In the genomic region with DNA sequence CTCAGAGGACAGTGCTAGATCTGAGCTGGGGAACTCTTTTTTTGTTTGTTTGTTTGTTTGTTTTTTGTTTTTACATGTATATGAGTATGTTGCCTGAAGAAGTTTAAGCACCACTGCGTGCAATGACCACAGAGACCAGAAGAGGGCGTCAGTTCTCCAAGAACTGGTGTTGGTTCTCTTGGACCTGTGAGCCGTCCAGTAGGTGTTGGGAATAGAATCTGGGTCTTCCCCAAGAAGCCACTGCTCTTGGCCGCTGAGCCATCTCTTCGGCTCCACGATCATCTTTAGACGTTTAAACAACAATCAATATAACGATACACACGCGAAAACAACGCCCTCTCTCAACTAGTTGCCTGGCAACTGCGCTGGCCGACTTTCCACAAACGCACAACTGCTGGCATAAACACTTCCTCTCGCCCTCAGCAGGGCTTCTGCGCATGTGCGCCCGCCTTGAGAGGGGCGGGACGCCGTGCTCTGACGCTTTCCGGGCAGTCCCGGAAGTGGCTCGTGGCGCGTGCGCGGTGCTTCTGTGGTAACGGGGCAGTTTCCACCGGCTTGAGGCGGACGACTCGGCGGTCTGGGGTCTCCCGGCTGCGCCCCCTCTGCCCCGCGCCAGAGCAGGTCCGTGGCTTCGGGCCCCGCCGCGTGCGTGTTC, we compare ENCODE assay signal across 8 mouse cellular contexts. TPM values are rescaled to one million over a fixed set of nuclear protein-coding genes. Genes with fewer than 3 reads are reported as not detected.
A peak's percentile ranks its signal among the peaks of the same experiment; 100 is the strongest.
DNase-seq lines count a peak whose midpoint lies in the region; ATAC-seq and TF ChIP-seq lines count a peak whose summit lies in the region.

Rae1 (plus strand) TSS at position 488 of the 655 bp plus-strand sequence.

- H3K4me1 ChIP-seq in ES-Bruce4 (ENCODE audit: control insufficient read depth, insufficient read depth, low read length): no peaks in the 10 kb centered on the region
- H3K4me1 ChIP-seq in forebrain, embryonic 14.5 days (ENCODE audit: control insufficient read depth, insufficient read depth, low read length): peaks cover 7% of the 10 kb centered on the region
- H3K4me1 ChIP-seq in neural tube, embryonic 15.5 days: peaks cover 19% of the 10 kb centered on the region

- peak; percentile 70 for TF ChIP-seq CTCF in ES-Bruce4 (IDR thresholded peaks at IDR 0.05; ENCODE audit: low read depth, low read length)

- peak within 1 kb of the TSS; percentile 87 for H3K4me2 ChIP-seq in forebrain, embryonic 14.5 days (ENCODE audit: low read length)
- H3K4me2 ChIP-seq in neural tube, embryonic 15.5 days: peak within 1 kb of the TSS; percentile 92

- no peak within 1 kb of the TSS for H3K27ac ChIP-seq in ES-Bruce4 (ENCODE audit: insufficient read depth, low read length)
- H3K27ac ChIP-seq in forebrain, embryonic 14.5 days (ENCODE audit: low read depth, low read length): peak within 1 kb of the TSS; percentile 86
- peak within 1 kb of the TSS; percentile 84 for H3K27ac ChIP-seq in neural tube, embryonic 15.5 days (replicated peaks)

- WGBS in forebrain, embryonic 14.5 days: under 1% methylated on average over 43 of the region's 45 CpGs
- under 1% methylated on average over 44 of the region's 45 CpGs for WGBS in neural tube, embryonic 15.5 days

- no peak for TF ChIP-seq POLR2A in ES-Bruce4 (IDR thresholded peaks at IDR 0.05; ENCODE audit: insufficient read depth, low read length)

- H3K4me3 ChIP-seq in ES-Bruce4 (ENCODE audit: low read depth, low read length): peak within 1 kb of the TSS; percentile 95
- peak within 1 kb of the TSS; percentile 97 for H3K4me3 ChIP-seq in forebrain, embryonic 14.5 days (ENCODE audit: low read depth, low read length)
- H3K4me3 ChIP-seq in neural tube, embryonic 15.5 days (replicated peaks): peak within 1 kb of the TSS; percentile 76

- ATAC-seq in cerebellum, adult (ENCODE audit: insufficient number of reproducible peaks, low FRiP score, low TSS enrichment): peak; percentile 93
- peak; percentile 95 for ATAC-seq in forebrain, embryonic 14.5 days
- peak; percentile 97 for ATAC-seq in neural tube, embryonic 15.5 days (ENCODE audit: low FRiP score)

- intact Hi-C loops in heart, postnatal 14 days (cut with DNase I): loop anchor here (2.0 to 10.0 kb wide), 7 partner anchors 19 to 1345 kb away; partner anchors contain the start of genes Aurka, Cstf1 and Gm20721

- H3K9ac ChIP-seq in ES-Bruce4 (ENCODE audit: low read depth, poor library complexity, severe bottlenecking): peak within 1 kb of the TSS; percentile 74
- H3K9ac ChIP-seq in forebrain, embryonic 14.5 days (ENCODE audit: low read length): peak within 1 kb of the TSS; percentile 89
- H3K9ac ChIP-seq in neural tube, embryonic 15.5 days (replicated peaks): peak within 1 kb of the TSS; percentile 75

- no peaks in the 10 kb centered on the region for H3K27me3 ChIP-seq in ES-Bruce4 (ENCODE audit: control insufficient read depth, insufficient read depth, low read length, poor library complexity, severe bottlenecking)
- no peaks in the 10 kb centered on the region for H3K27me3 ChIP-seq in forebrain, embryonic 14.5 days (replicated peaks; ENCODE audit: control insufficient read depth, insufficient read depth, low read length)
- no peaks in the 10 kb centered on the region; the same call in 1 of the 2 replicates for H3K27me3 ChIP-seq in neural tube, embryonic 15.5 days (replicated peaks)

- no peaks in the 10 kb centered on the region for H3K9me3 ChIP-seq in ES-Bruce4 (replicated peaks; ENCODE audit: control insufficient read depth, insufficient read depth, low read length, poor library complexity, severe bottlenecking)
- no peaks in the 10 kb centered on the region for H3K9me3 ChIP-seq in forebrain, embryonic 14.5 days (replicated peaks; ENCODE audit: control insufficient read depth, low read length)
- no peaks in the 10 kb centered on the region for H3K9me3 ChIP-seq in neural tube, embryonic 15.5 days (replicated peaks)

- peaks cover 20% of the 10 kb centered on the region for H3K36me3 ChIP-seq in ES-Bruce4 (ENCODE audit: control insufficient read depth, insufficient read depth, low read length, poor library complexity, severe bottlenecking)
- H3K36me3 ChIP-seq in forebrain, embryonic 14.5 days (ENCODE audit: control insufficient read depth, insufficient read depth, low read length): peaks cover 23% of the 10 kb centered on the region
- H3K36me3 ChIP-seq in neural tube, embryonic 15.5 days: peaks cover 25% of the 10 kb centered on the region

- 0 out of 2 replicates have a peak, but pooled peaks have one; percentile 16 for TF ChIP-seq EP300 in ES-Bruce4 (IDR thresholded peaks at IDR 0.05; ENCODE audit: insufficient read depth, low read depth, low read length)

- DNase-seq in forebrain, embryonic 14.5 days (ENCODE audit: low spot score): peak; percentile 99
- DNase-seq in heart, postnatal 14 days: peak; percentile 100
- DNase-seq in layer of hippocampus, adult 11-12 months (ENCODE audit: low spot score): peak; percentile 99
- peak; percentile 97 to 98 for DNase-seq in lung, adult 18-20 months
- peak; percentile 99 for DNase-seq in testis, postnatal 14 days (ENCODE audit: low spot score)

RNA-seq across cellular contexts. Expression of gene Rae1, which starts in this region (rescaled TPM):
- polyA plus RNA-seq in ES-Bruce4 (2011; ENCODE audit: insufficient read depth, insufficient read length, low read depth, missing spikeins): 117 and 123 TPM in 2 replicates
- 148 and 156 TPM in 2 replicates for polyA plus RNA-seq in forebrain, embryonic 14.5 days (2014; fragmentation: Nextera tagmentation; extraction: Ambion mirVana)
- 10 to 100 TPM; 29.6 to 32.7 TPM for total RNA-seq in heart, postnatal 14 days (2021)
- polyA plus RNA-seq in neural tube, embryonic 15.5 days (2015; fragmentation: Nextera tagmentation; extraction: Ambion mirVana): 109 and 117 TPM in 2 replicates
